Mouse (Mus musculus): ENCODE measurements at regions not wholly inside any gene's neighbourhood (a gene's known extent, or its start where the extent isn't known, plus 50 kb on each side); places are given as distances from the start of the nearest gene placed in this dataset.

DNA sequence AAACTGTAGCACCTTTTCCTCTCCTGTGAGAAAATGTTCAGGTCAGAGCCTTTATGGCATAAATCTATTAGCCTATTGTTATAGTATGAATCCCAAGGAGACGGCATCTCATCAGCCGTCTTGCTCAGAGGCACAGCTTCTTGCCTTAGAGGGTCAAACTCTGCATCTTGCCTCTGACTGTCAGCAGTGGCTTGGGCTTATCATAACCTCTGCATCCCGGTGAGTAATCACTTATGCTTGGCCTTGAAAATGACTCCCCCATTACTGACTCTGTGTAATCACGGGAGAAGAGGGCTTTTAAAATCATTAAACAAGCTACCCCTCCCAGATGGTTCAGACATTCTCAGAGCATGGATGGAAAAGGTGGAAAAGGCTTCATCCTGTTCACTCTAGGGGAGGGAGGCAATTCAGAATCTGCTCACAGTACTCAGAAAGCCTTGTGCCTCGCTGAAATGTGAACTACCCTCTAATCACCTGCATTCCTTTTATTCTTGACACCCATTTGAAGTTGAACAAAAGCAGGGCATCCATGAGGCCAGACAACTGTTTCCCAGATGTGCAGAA is 1036.9 kb upstream of the Tenm4 start:
- TF ChIP-seq CTCF (IDR thresholded peaks at IDR 0.05; ENCODE audit: low read depth) (no peak), EP300 (IDR thresholded peaks at IDR 0.05; ENCODE audit: low read depth) (no peak)

Data from liver, postnatal 0 days (tissue).